Mouse (Mus musculus): ENCODE data around the gene Rab40c. TPM values are rescaled to one million over a fixed set of nuclear protein-coding genes. Genes with fewer than 3 reads are reported as not detected.
A peak's percentile ranks its signal among the peaks of the same experiment; 100 is the strongest.

Rab40c gene
- total RNA-seq, 1 experiment from 2014 or later, result 7.0 TPM

DNA sequence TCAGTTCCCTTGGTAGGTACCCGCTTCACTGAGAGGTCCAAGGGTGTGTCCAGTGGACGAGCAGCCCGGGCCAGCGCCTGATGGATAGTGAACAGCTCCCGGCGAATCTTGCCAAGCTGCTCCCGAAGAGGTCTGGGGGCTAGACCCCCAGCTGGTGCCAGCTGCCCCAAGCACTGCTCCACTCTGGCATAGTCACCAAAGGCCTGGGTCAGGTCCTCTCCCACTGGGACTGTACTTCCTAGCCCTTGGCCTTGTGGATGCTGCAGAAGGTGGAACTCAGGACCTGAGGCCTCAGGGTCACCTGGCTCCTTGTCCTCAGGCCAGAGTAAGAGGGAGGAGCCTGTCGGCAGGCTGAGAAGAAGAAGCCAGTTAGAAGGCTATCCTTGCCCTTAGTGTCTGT lies 27.4 kb upstream of the Rab40c start:
- ATAC-seq (replicated peaks; ENCODE audit: low read depth, poor library complexity, severe bottlenecking), result no peak

DNA sequence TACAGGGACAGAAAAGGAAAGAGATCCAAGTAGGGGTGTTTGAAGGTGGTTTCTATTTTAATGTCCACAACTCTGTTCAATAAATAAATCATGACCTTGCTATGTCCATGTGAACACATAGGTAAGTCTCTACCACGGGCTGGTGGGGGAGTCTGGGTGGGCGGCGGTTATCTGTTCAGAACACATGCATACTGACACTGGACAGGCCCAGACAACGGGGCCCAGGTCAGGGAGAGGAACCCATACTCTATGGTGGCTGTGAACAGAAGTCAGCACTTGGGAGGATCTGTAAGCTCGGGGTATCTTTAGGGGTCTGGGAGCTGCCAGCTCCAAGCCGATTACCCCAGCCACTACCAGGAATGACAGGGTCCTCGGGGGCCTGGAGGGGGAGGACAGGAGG lies 26.8 kb upstream of the Rab40c start:
- no peak for ATAC-seq (replicated peaks; ENCODE audit: low read depth, poor library complexity, severe bottlenecking)

DNA sequence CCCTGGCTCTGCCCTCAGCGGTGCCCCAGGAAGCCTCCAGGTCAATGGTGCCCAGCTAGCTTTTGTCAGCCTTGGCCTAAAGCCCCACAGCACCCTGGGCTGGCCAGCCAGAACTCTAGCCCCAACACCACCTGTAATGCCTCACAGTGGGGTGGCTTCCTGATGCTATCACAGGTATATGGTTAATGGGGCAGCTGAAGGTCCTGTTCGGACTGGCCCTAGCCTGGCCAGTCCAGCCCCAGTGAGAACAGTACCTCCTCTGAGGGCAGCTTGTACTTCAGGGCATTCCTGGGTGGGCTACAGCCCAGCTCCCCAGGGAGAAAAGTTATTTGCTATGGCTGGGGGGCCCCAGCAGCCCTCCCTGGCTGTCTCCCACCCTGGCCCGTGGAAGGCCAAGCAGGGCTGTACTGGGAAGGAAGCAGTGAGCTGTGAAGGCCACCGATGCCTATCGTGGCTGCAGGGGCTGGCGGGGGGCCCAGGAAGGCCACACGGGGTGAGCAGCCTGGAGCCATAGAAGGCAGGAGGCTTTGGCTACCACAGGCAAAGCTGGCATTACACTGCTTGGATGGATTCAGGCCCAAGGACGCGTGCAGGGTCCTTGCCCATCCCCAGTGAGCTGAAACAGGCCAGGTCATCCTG lies 26.1 kb upstream of the Rab40c start:
- ATAC-seq (replicated peaks; ENCODE audit: low read depth, poor library complexity, severe bottlenecking), result no peak

DNA sequence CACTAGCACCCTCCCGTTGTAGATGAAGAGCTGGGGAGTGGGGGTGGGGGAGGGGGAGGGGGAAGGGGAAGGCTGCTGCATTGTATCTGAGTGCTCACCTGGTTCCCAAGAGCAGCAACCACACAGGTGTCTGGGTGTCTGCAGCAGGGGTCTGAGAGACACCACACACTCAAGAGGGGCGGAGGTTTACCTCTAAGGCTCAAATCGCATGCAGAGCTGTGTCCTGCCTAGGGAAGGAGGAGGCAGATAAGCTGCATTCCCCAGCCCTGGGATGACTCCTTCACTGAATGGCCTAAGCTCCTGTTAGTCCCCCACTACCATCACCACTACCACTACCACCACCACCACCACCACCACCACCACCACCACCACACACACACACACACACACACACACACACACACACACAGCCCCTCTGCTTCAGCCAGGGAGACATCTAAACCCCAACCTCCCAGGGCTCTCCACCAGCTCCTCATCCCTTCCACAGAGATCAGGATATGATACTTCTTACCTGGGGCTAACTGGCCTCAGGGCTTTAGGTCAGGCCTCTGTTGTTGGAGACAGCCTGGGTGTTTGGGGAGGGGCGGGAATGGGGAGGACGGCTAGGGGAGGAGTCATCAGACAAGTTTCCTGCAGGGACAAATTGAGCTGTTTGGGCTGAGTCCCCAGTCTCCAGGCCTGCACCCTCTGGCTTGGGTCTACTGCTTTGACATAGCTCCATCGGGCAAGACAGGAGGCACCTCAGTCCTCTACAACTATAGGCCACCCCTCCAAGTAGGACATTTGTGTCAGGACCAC lies 25.0 kb upstream of the Rab40c start, which contains the start of the genes Pigq and Nhlrc4:
TSS of gene Pigq (minus strand) at position 571 of the 798 bp plus-strand sequence.
TSS of gene Nhlrc4 (minus strand) at position 596 of the 798 bp plus-strand sequence.
- no peak for ATAC-seq (replicated peaks; ENCODE audit: low read depth, poor library complexity, severe bottlenecking)

DNA sequence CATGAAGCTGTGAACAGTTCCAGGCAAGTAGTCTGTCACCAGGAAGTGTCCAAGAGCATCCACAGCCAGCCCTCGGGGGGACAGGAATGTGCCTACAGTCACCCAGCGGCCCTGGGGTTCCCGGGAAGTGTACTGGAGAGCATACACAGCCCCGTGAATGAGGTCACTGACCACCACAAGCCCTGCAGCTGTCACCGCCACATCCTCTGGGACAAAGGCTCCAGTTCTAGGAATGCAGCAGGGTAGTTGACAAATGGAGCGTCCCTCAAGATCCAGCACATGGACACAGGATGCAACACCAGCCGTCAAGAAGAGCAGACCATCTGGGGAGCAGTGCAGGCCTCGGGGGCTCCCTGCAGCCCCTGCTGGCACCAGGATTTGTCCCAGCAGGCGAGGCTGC lies 24.2 kb upstream of the Rab40c start:
- ATAC-seq (replicated peaks; ENCODE audit: low read depth, poor library complexity, severe bottlenecking), result no peak

DNA sequence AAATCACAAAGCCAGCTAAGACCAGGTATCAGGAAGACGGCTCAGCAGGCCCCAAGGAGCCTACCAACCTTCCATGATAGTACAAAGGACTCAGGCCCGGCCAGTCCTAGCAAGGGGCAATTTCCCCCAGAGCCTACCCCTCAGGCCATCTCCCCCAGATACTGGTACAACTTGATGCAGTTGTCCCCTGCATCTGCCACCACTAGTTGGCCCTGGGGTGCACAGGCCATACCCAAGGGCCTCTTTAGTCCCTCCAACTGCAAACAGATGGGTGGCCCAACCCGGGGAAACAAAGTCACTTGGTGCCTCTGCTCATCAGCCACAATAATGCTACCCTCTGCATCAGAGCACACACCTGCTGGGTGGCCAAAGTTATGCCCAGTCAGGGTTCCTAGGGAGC lies 23.7 kb upstream of the Rab40c start:
- ATAC-seq (replicated peaks; ENCODE audit: low read depth, poor library complexity, severe bottlenecking), result no peak

DNA sequence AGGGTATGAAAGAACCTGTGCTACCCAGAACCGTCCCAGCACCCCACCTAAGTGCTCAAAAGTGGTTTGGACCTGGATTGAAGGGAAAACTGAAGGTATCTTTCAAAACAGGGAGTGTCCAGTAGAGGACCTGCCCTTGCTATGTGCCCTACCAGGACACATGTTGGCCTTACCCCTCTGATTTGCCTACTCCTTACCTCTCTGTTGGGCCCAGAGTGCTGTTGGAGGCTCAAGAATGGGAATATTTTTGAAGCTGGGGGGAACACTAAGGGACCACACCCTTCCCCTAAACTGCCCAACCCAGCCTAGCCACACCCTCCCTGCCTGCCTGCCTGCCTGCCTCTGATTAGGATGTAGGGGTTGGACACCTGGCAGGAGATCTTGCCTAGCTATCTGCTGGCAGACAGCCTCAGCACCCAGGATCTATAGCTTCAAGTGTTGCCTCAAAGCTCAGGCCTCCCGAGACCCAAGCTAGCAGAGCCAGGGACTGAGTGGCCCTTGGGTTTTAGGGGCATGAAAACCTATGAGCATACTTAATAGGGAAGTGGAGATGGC lies 23.1 kb upstream of the Rab40c start:
- ATAC-seq (replicated peaks; ENCODE audit: low read depth, poor library complexity, severe bottlenecking), result peak; percentile 57

DNA sequence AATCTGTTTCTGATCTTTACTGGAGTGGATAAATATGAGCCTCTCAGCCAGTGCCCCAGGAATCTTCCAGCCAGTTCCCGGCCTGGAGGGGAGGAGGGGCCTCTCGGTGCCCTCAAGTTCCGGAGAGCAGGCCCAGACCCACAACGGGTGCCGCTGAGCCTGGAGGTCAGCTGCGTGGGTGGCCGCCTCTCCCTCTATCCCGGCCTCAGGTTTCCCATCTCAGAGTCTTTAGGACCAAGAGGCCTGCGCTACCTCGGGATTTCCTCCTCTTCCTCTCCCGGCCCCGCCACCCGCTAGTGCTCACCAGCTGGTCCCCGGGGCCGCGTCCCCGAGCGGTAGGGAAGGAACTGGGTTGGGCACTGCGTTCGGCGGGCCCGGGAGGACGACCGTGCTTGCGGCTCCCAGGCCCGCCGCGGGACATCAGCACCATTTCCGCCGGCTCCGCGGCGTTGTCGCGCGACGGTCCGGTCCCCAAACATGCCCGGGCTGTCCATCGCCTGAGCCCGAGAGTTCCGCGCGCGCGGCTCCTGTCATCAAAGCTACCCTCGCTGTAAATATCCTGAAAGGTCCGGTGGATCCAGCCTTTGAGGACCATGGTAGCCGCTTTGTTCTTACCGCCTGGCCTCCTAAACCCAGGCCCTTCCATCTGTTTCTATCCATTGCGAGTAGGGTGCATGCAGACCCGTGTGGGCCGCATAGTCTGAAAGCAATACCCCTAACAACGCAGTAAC lies 22.1 kb upstream of the Rab40c start:
- peak; percentile 67 for ATAC-seq (replicated peaks; ENCODE audit: low read depth, poor library complexity, severe bottlenecking)

DNA sequence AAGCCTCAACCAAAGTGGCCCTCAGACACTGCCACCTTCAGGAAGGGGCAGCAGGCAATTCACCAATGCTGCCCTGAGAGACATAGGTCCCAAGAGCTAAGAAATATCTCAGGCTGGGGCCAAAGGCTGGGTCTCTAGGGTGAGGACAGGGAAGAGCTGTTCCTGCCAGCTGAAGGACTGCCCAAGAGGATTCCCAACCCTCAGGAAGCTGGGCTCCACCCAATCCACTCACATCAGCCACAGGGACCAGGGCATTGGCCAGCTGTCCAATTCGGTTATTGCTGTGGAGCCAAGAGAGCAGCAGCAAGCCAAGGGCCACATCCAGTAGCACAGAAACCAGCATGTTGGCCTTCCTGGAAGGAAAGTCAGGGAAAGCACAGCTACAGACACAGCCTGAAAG lies 15.0 kb upstream of the Rab40c start:
- no peak for ATAC-seq (replicated peaks; ENCODE audit: low read depth, poor library complexity, severe bottlenecking)

DNA sequence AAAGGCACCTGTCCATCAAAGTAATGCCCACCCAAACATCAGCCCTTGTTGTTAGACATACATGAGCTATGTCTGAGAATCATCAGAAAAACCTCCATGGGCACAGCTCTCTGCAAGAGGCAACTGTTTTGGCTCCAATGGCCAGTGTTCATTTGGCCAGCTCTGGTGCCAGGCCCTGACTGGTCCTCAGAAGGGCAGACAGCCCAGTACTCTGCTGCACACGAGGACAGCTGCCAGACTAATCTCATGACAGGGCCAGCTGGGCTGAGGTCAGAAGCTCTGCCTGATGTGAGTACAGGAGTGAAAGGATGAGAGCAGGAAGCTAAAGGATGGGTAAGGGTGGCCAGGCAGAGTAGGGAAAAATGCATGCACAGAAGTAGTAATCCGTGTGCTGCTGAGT lies 5.8 kb upstream of the Rab40c start:
- no peak for ATAC-seq (replicated peaks; ENCODE audit: low read depth, poor library complexity, severe bottlenecking)

DNA sequence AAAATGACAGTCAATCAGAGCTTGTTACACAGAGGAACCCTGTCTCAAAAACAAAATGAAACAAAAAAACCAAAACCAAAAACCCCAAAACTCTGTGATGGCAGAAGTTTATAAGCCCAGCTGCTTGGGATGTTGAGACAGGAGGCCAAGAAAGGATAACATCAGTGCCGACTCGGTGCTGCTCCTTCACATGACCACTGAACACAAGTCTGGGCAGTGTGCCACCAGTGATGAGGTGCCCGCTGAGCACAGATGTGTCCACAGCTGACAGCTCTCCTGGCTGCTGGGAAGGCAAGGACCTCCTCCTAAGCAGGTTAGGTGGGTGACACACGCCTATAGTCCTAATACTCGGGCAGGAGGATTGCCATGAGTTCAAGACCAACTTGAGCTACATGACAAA lies 2.6 kb upstream of the Rab40c start:
- ATAC-seq (replicated peaks; ENCODE audit: low read depth, poor library complexity, severe bottlenecking), result no peak

DNA sequence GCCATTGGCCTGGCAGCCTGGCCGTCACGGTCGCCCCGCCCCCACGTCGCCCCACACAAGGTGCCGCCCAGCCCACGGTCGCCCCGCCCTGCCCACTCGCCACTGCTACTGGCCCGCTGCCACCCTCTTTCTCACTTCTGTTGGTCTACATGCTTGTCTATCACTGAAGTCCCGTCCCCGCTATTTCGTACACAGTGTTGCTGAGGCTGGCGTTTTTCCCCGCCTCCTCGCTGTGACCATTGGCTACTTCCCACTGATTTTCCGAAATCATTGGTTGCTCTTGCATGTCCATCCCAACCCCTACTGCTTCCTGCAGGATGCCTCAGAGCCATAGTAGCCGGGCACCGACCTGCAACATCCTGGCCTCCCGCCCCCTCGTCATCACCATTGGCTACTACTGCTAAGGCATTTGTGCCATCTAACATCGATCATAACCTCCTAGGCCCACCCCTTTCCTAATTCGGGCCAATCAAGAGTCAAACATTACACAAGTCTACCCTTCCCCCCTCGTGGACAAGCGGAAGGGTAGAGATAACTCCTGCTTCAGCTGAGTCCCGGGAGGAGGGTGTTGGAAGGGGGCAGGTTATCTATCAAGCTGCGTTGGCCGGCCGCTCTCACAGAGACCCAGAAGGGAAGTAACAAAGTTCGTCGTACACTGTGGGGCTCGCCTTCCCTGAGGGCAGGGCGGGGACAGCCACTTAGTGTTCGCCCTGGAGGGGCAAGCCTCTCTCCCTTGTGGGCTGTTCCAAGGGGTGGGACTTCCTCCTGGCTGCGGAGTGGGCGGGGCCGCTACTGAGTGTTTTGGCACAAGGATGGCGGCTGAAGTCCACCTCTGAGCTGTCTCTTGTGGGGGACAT lies 487 bp upstream of the Rab40c start:
- peak; percentile 87 for ATAC-seq (replicated peaks; ENCODE audit: low read depth, poor library complexity, severe bottlenecking)

DNA sequence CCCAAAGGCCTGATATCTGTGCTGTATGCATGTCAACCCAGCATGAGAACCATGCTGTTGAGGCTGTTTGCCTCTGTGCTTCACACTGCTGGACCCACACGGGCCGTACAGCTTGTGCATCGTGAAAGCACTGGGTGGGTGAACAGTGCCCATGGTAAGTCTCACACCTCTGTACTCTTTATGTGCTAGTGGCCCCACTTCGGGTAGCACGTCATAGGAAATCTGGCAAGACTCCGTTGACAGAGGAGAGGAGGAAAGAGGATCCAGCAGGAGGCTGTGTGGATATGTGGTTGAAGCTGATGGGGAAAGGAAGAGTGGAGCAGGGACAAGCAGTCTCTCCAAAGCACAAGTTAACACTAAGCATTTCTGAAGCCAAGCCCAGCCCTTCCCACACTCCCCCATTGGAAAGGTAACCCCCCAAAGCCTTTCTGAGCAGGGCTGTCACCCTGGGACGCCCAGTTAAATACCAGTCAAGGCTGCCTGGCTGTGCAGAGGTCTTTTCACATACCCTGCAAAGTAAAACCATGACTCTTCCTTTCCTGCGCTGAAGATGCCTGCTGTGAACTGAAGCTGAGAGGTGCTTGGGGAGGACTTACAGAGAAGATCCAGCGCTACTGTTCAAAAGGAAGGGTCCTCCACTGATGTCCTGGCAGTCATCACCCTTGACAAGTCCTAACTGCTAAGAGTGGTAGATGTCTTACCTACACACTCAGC lies 1.3 kb downstream of the Rab40c start:
- ATAC-seq (replicated peaks; ENCODE audit: low read depth, poor library complexity, severe bottlenecking), result no peak

DNA sequence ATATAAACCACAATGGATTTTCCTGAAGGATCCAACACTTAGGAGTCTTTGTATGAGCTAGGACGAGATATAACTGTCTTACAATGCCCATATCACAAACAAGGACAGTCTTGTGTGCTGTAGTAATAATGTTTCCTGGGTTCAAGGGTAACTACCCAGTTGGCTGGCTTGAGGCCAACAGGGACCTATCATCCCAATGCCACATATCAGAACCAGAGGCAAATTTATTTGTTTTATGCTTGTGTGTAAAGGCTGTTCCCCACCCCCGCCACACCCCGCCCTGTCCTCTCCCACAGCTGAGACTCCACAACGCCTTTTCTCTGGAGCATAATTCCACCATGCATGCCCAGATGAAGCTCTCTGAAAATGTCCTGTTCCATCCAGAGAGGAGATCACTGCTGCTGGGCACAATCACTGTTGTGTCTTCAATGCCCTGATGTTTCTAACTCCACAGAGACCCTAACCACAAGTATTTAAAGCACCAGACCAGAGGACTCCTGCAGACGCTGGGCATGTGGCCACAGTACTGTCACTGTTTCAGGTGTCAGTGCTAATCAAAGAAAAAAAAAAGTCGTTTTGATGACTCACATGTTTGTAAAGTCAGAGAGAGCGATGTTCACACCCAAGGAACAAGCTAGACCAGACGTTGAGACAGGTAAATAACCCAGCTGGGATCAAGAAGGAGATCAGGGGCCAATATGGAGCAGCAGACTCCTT lies 2.4 kb downstream of the Rab40c start:
- no peak for ATAC-seq (replicated peaks; ENCODE audit: low read depth, poor library complexity, severe bottlenecking)

DNA sequence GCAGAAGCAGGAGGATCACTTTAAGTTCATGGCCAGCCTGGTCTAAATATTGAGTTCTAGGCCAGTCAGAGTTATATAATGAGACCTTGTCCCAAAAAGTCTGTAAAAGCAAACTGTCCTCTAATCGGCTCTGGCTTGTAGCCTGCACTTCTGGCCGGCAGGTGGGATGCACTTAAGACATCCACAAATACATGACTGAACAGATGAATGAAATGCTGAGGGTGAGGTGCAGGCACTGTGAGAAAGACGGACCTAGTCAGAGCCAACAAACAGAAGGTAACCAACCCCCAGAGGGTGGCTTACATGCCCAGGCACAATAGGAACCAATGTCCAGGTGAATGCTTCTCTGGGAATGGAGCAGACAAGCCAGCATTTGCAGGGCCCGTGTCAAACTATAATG lies 5.2 kb downstream of the Rab40c start:
- ATAC-seq (replicated peaks; ENCODE audit: low read depth, poor library complexity, severe bottlenecking), result no peak

DNA sequence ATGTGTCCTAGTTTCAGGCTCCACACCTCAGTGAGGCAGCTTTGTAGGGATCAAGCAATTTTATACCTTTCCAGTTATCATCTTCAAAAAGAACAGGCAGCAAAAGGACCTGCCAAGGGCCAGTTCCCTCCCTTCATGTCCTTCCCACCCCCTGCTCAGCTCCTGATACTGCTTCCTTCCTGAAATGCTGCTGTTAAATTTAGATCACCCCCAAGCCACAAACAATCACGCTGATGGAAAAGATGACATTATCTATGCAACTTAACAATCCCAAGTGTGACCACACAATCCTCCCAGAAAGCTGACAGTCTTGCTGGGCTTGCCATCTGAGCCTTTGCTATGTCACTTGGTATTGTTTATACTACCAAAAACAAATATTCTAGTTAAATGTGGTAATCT lies 5.7 kb downstream of the Rab40c start:
- peak; percentile 71 for ATAC-seq (replicated peaks; ENCODE audit: low read depth, poor library complexity, severe bottlenecking)

DNA sequence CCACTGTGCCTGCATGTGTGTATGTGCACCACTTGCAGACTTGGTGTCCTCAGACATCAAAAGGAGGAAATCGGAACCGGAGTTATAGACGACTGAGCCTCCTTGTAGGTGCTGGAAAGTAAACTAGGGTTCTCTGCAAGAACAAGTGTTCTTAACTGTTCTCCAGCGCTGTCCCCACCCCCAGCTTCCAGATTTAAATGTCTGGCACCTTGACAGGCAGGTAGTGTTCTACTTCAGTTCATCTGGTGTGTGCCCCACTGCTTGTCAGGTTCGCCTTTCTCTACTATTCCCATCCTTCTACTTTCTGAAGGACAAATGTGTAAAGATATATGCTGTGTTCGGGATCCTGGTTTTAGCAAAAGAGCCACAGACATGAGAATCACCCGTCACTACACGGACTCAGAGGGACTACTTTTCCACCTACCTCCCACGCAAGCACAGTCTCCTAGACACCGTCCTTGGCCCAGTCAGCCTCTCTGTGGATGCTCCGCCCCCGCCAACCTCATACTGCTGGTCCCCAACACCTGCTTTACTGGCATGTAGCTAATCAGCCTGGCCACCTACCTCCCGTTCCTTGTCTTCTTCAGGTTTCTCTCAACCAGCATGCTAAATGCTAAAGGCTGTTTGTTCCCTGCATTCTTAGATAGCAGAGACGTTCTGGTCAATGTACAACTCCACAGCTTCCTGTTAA lies 6.2 kb downstream of the Rab40c start:
- no peak for ATAC-seq (replicated peaks; ENCODE audit: low read depth, poor library complexity, severe bottlenecking)

DNA sequence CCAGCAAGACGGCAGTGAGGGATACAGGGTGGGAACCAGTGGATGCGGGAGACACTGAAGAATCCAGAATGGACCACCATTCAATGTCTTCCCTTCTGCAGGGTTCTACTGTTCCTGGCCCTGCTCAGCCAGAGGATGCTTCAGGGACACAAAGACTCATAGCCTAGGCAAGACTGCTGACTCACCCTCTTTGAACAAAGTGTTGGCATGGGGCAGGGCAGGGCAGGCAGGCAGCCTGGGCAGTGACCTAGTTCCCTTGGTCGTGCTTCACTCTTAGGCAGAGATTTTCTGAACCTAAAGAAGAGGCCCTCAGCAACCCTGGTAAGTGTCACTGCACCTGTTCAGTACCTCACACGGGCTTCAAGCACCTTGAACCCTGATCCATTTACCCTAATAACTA lies 7.7 kb downstream of the Rab40c start:
- ATAC-seq (replicated peaks; ENCODE audit: low read depth, poor library complexity, severe bottlenecking), result peak; percentile 43; the same call in 1 of the 2 replicates

Data from common myeloid progenitor, adult 5-6 weeks (primary cell).